Mouse (Mus musculus) liver, embryonic 13.5 days (tissue): ENCODE measurements around the gene Neurl1b. TPM values are rescaled to one million over a fixed set of nuclear protein-coding genes. Genes with fewer than 3 reads are reported as not detected.

Experiments
- ATAC-seq: fragments of 200-750 bp; cut with Nextera tagmentation; 2 replicates; pipeline ENCODE4 v1.8.0; 2017; ENCODE audit warnings: low read depth, mild to moderate bottlenecking, moderate number of reproducible peaks, moderate library complexity
- DNase-seq: peaks from one replicate; pipeline ENCODE4 v3.0.0; 2022
- H3K27ac ChIP-seq: fragments of 300-500 bp; sonication (generic); 2 replicates; pipeline ENCODE4 v1.5.1; 2015; ENCODE audit warnings: moderate library complexity, mild to moderate bottlenecking, inconsistent platforms
- H3K27me3 ChIP-seq: fragments of 300-500 bp; sonication (generic); 2 replicates; pipeline ENCODE4 v1.6.1; 2015; ENCODE audit warnings: mild to moderate bottlenecking, inconsistent platforms
- H3K36me3 ChIP-seq: fragments of 300-500 bp; sonication (generic); 2 replicates; pipeline ENCODE4 v1.6.1; 2015; ENCODE audit warnings: mild to moderate bottlenecking, inconsistent platforms
- H3K4me1 ChIP-seq: fragments of 300-500 bp; sonication (generic); replicated peaks from 2 replicates; pipeline ENCODE4 v1.6.1; 2015; ENCODE audit warnings: inconsistent platforms
- H3K4me2 ChIP-seq: fragments of 300-500 bp; sonication (generic); 2 replicates; pipeline ENCODE4 v1.6.1; 2015; ENCODE audit warnings: inconsistent platforms, mild to moderate bottlenecking, moderate library complexity
- H3K4me3 ChIP-seq: fragments of 300-500 bp; sonication (generic); replicated peaks from 2 replicates; pipeline ENCODE4 v1.5.1; 2015; ENCODE audit warnings: mild to moderate bottlenecking, inconsistent platforms
- H3K9ac ChIP-seq: fragments of 300-500 bp; sonication (generic); 2 replicates; pipeline ENCODE4 v1.6.1; 2015; ENCODE audit warnings: mild to moderate bottlenecking, inconsistent platforms
- H3K9me3 ChIP-seq: fragments of 300-500 bp; sonication (generic); replicated peaks from 2 replicates; pipeline ENCODE4 v1.6.1; 2016; ENCODE audit warnings: inconsistent platforms
- WGBS: fragments of 180-500 bp; shearing (Covaris S2); methylation state at CpG from one replicate; pipeline ENCODE4 v1.1.7; 2015; ENCODE audit not compliant: insufficient replicate concordance; 5-methylcytosine and 5-hydroxymethylcytosine counted together
- polyA plus RNA-seq: library from polyadenylated mRNA; unstranded; fragments of >200 nt; fragmentation: Nextera tagmentation; extraction: Ambion mirVana; gene quantifications from 2 replicates; pipeline ENCODE4 v1.2.1, GENCODE M21; 2015

Gene Neurl1b
- polyA plus RNA-seq, 1 experiment from 2014 or later, result 0.06 TPM

- H3K4me2 ChIP-seq, result no peak overlapping the region
- ATAC-seq, result no peak
- H3K4me1 ChIP-seq, result no peaks in the 10 kb centered on the region
- WGBS, result 56% methylated on average over 10 of the region's 10 CpGs
- DNase-seq, result no peak
- no peaks in the 10 kb centered on the region for H3K9me3 ChIP-seq
- no peak overlapping the region for H3K4me3 ChIP-seq
- no peaks in the 10 kb centered on the region for H3K36me3 ChIP-seq
- H3K27me3 ChIP-seq, result peaks cover 17% of the 10 kb centered on the region; the same call in 1 of the 2 replicates
- H3K9ac ChIP-seq, result no peak overlapping the region
- H3K27ac ChIP-seq, result no peak overlapping the region
These were observed 9.1 kb upstream of the Neurl1b start for GRCm38 (mm10) chr17:26405340-26406100.

- H3K36me3 ChIP-seq, result no peaks in the 10 kb centered on the region
- H3K4me3 ChIP-seq, result no peak overlapping the region
- no peaks in the 10 kb centered on the region for H3K9me3 ChIP-seq
- H3K4me1 ChIP-seq, result peaks cover 29% of the 10 kb centered on the region
- H3K9ac ChIP-seq, result no peak overlapping the region
- no peak overlapping the region for H3K27ac ChIP-seq
- H3K4me2 ChIP-seq, result no peak overlapping the region
- no peak for DNase-seq
- peaks cover 74% of the 10 kb centered on the region for H3K27me3 ChIP-seq
- no peak for ATAC-seq
- WGBS, result 22% methylated on average over 5 of the region's 5 CpGs
These were observed 1.7 kb upstream of the Neurl1b start for GRCm38 (mm10) chr17:26412967-26413366.

GRCm38 (mm10) chr17:26414184-26414522, 476 bp upstream of the Neurl1b start:
- no peak overlapping the region for H3K27ac ChIP-seq
- no peak overlapping the region for H3K9ac ChIP-seq
- no peaks in the 10 kb centered on the region for H3K9me3 ChIP-seq
- peak overlapping the region; percentile 82 for H3K4me2 ChIP-seq
- peaks cover 86% of the 10 kb centered on the region for H3K27me3 ChIP-seq
- peak overlapping the region; percentile 63 for H3K4me3 ChIP-seq
- H3K4me1 ChIP-seq, result peaks cover 29% of the 10 kb centered on the region
- 15% methylated on average over 5 of the region's 5 CpGs for WGBS
- DNase-seq (no peak), ATAC-seq (peak; percentile 31; the same call in 1 of the 2 replicates)
- no peaks in the 10 kb centered on the region for H3K36me3 ChIP-seq

- DNase-seq (no peak), ATAC-seq (no peak)
- Histone ChIP-seq H3K27me3 (peaks cover 92% of the 10 kb centered on the region), H3K36me3 (no peaks in the 10 kb centered on the region), H3K27ac (no peak overlapping the region), H3K9ac (peak overlapping the region; percentile 55; the same call in 1 of the 2 replicates), H3K4me2 (peak overlapping the region; percentile 82), H3K9me3 (no peaks in the 10 kb centered on the region), H3K4me1 (peaks cover 29% of the 10 kb centered on the region), H3K4me3 (peak overlapping the region; percentile 63)
- 5% methylated on average over 27 of the region's 27 CpGs for WGBS
These were observed 781 bp downstream of the Neurl1b start for GRCm38 (mm10) chr17:26415355-26415865.

- 41% methylated on average over 3 of the region's 3 CpGs for WGBS
These were observed 1.5 kb downstream of the Neurl1b start for GRCm38 (mm10) chr17:26416141-26416540.

GRCm38 (mm10) chr17:26417770-26418421, 3.3 kb downstream of the Neurl1b start:
- Histone ChIP-seq H3K27ac (no peak overlapping the region), H3K4me2 (no peak overlapping the region), H3K4me1 (peaks cover 25% of the 10 kb centered on the region), H3K9ac (no peak overlapping the region), H3K9me3 (no peaks in the 10 kb centered on the region), H3K4me3 (no peak overlapping the region), H3K27me3 (peaks cover 82% of the 10 kb centered on the region), H3K36me3 (no peaks in the 10 kb centered on the region)
- WGBS, result 66% methylated on average over 6 of the region's 6 CpGs
- ATAC-seq, result no peak
- DNase-seq, result no peak

More at GRCm38 (mm10) chr17:26416141-26416540, 1.5 kb downstream of the Neurl1b start:
- DNase-seq (no peak), ATAC-seq (no peak)
- Histone ChIP-seq H3K4me1 (peaks cover 29% of the 10 kb centered on the region), H3K27ac (no peak overlapping the region), H3K4me2 (no peak overlapping the region), H3K27me3 (peaks cover 90% of the 10 kb centered on the region), H3K9ac (no peak overlapping the region), H3K36me3 (no peaks in the 10 kb centered on the region), H3K4me3 (no peak overlapping the region), H3K9me3 (no peaks in the 10 kb centered on the region)

- Histone ChIP-seq H3K9ac (no peak overlapping the region), H3K4me1 (peaks cover 21% of the 10 kb centered on the region), H3K4me2 (no peak overlapping the region), H3K36me3 (no peaks in the 10 kb centered on the region), H3K27me3 (peaks cover 77% of the 10 kb centered on the region), H3K4me3 (no peak overlapping the region), H3K9me3 (no peaks in the 10 kb centered on the region), H3K27ac (no peak overlapping the region)
- no peak for ATAC-seq
- 50% methylated on average over 7 of the region's 7 CpGs for WGBS
- DNase-seq, result no peak
These were observed 6.0 kb downstream of the Neurl1b start for GRCm38 (mm10) chr17:26420491-26421247.

GRCm38 (mm10) chr17:26421561-26421960, 6.9 kb downstream of the Neurl1b start:
- WGBS, result 40% methylated on average over 3 of the region's 3 CpGs
- Histone ChIP-seq H3K4me1 (peaks cover 25% of the 10 kb centered on the region), H3K4me3 (no peak overlapping the region), H3K36me3 (no peaks in the 10 kb centered on the region), H3K27ac (no peak overlapping the region), H3K9me3 (no peaks in the 10 kb centered on the region), H3K9ac (no peak overlapping the region), H3K27me3 (peaks cover 68% of the 10 kb centered on the region), H3K4me2 (no peak overlapping the region)
- DNase-seq (no peak), ATAC-seq (no peak)

- no peak for ATAC-seq
- no peak for DNase-seq
- Histone ChIP-seq H3K36me3 (no peaks in the 10 kb centered on the region), H3K4me1 (peaks cover 25% of the 10 kb centered on the region), H3K27ac (no peak overlapping the region), H3K27me3 (peaks cover 60% of the 10 kb centered on the region), H3K4me2 (no peak overlapping the region), H3K9ac (no peak overlapping the region), H3K9me3 (no peaks in the 10 kb centered on the region), H3K4me3 (no peak overlapping the region)
- WGBS, result 53% methylated on average over 6 of the region's 6 CpGs
These were observed 7.8 kb downstream of the Neurl1b start for GRCm38 (mm10) chr17:26422390-26422789.

- Histone ChIP-seq H3K9me3 (no peaks in the 10 kb centered on the region), H3K4me3 (no peak overlapping the region), H3K4me2 (no peak overlapping the region), H3K4me1 (peaks cover 25% of the 10 kb centered on the region), H3K27me3 (peaks cover 49% of the 10 kb centered on the region), H3K9ac (no peak overlapping the region), H3K27ac (no peak overlapping the region), H3K36me3 (no peaks in the 10 kb centered on the region)
- ATAC-seq, result 0 out of 2 replicates have a peak, but pooled peaks have one; percentile 48
- DNase-seq, result no peak
- 21% methylated on average over 11 of the region's 11 CpGs for WGBS
These were observed 9.5 kb downstream of the Neurl1b start for GRCm38 (mm10) chr17:26423967-26424641.
